ENCODE assay signal across 8 mouse cellular contexts in the genomic region with DNA sequence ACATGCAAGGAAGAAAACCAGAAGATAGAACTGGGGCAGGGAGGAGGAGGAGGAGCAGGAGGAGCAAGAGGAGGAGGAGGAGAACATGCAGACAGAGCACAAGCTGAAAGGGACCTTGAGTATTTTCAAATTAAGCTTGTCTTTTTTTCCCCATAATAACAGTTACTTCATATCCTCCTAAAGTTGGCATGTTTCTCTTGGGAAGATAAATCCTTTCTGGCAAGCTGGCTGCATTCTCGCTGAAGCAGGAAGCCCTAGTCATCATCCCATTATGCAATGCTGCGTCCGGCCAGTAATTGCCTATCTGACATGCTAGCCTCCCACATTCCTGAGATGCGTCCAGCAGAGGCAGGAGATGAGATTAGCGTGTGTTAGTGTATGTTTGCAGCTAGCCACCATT.
A peak's percentile ranks its signal among the peaks of the same experiment; 100 is the strongest.
DNase-seq lines count a peak whose midpoint lies in the region.

No protein-coding gene starts in this region.

- intact Hi-C loops in heart, postnatal 25 days (cut with DNase I) = loop anchor here (2.0 to 10.0 kb wide), 5 partner anchors 14 to 440 kb away; no protein-coding TSS in a partner anchor
- intact Hi-C loops in left cerebral cortex, postnatal 36 days (cut with DNase I) = no loop called here

- DNase-seq in cerebellum, adult 8-10 months = peak; percentile 1
- DNase-seq in cerebellum, adult 11-12 months = no peak
- DNase-seq in 3134 (ENCODE audit: extremely low read depth, insufficient read length, low spot score) = peak; percentile 58
- peak; percentile 70 for DNase-seq in fibroblast of lung, adult 2 months (ENCODE audit: low read depth)
- DNase-seq in heart, postnatal 25 days (ENCODE audit: low spot score) = peak; percentile 83
- DNase-seq in left cerebral cortex, postnatal 36 days (ENCODE audit: low spot score in 2 of 2) = peak; percentile 42
- DNase-seq in right cerebral cortex, postnatal 14 days = peak; percentile 8
- DNase-seq in thymus, adult 18-20 months = no peak

Comparison
In these comparisons a context has a peak if more than half of its experiments do, and no peak if none do; other contexts are left out.
1. DNase-seq: peak in cerebellum, adult 8-10 months (single experiment), 3134 (single experiment), fibroblast of lung, adult 2 months (single experiment), heart, postnatal 25 days (single experiment), left cerebral cortex, postnatal 36 days (2 of 2) and right cerebral cortex, postnatal 14 days (single experiment); none in cerebellum, adult 11-12 months (single experiment) and thymus, adult 18-20 months (0 of 2).